Mouse (Mus musculus) megakaryocyte, adult 5-6 weeks (primary cell): Measurements from ENCODE around the gene Mb. TPM values are rescaled to one million over a fixed set of nuclear protein-coding genes. Genes with fewer than 3 reads are reported as not detected.

Experiments
- ATAC-seq: 2 replicates; pipeline ENCODE4 v1.8.0; 2016; ENCODE audit warnings: mild to moderate bottlenecking, inconsistent platforms; ENCODE audit not compliant: poor library complexity, severe bottlenecking
- total RNA-seq, 2 experiments: library from RNA; stranded (forward) in 1 of 2; stranded (reverse) in 1 of 2; fragments of 153-499, 151-499 nt in 1 of 2; fragments of 221-1000, 200-1000 nt in 1 of 2; gene quantifications; 2 replicates each; pipeline versions ENCODE4 v1.2.3 to v1.2.4; 2015 to 2017

Mb gene
- total RNA-seq, 2 experiments from 2014 or later: not detected

DNA sequence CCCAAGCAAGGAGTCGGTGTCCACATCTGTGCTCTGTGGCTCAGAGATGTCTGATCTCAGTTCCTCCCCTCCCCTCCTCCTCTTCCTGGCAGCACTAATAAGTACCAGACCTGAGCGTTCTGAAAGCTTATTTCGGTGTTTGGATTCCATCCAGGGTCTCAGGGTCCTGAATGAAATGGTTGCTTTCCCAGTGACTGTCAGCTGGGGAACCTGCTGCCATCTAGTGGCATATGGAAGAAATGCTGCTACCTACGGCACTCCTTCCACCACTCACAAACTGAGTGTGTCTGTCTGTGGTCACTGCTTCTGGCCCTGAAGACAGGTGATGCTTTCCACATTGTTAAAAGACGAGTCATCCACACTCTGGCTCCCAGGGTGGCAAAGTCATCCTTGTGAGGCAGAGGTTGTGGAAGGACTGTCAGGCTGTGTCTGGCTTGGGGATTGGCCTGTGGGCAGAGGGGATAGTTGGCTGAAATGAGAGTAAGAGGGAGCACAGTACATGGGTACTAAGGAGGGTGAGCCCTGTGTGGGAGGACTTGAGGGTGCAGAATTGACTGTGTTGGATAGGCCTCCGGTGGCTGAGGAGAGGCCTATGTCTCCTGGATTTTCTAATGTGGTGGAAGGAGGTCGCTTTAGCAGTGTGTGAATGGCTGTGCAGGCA, 21.0 kb downstream of the Mb start:
- ATAC-seq: peak; percentile 35; the same call in 1 of the 2 replicates

DNA sequence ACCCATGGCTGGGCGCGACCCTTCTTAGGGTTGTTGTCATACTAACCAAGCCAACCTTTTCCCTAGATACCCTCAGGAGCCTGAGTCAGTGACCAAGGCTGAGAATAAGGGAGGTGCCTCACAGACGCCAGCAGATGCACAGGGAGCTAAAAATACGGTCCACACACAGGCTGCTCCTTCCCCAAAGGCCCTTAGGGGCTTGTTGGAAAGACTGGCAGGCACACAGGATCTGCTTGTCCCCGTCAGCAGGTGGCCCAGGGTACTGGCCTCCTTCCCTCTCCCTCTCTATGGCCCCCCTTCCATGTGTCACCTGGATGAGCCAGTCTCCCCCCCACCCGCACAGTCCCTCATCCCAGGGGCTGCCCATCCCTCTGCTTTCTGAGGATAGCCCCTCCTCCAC, 22.8 kb downstream of the Mb start:
- ATAC-seq: no peak

DNA sequence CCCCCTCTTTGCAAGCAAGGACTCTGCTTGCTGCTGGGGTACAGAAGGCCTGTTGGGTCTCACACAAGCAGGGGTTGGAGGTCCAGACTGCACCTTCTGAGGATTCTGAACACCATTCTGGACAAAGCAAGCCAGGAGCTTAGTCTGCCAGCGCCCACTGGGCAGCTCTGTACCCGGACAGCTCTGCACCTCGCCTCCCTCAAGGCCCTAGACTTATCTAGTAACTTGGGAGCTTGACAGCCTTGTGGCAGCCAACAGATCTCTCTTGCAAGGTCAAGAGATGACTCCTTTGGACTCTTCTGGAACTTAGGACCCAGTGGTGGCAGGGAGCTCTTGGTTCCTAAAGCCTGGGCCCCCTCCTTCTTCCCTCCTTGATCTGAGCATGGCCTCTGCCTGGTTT, 23.4 kb downstream of the Mb start:
- ATAC-seq: no peak

DNA sequence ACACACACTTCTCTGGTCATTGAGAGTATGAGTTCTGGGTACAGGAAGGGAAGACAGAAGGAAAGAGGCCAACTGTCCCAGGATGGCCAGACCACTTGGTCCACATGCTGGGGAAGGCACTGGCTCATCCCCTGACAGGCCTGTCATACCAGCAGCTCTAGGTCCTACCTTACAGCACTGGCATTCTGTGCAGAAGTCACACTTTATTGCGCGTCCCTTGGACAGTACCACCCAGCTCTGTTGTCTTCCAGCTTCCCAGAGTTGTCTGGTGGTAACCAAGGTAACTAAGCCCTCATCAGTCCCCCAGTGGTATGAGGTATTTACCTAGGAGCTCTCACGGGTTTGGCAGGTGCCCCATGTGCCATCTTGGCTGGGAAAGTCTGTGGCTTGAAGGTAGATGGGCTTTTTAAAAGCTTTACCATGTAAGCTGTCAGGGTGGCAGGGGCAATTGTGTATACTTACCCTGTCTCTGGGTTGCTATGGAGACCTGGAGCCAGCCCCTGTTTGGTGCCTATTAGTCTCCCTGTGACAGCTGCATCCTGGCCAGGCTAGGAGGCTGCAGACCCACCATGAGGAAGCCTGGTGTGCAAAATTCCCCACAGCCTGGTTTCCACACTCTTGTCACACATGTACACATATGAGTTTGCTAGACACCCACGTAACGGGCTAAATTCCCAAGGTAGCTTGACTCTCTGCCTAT, 24.4 kb downstream of the Mb start:
- ATAC-seq: no peak

DNA sequence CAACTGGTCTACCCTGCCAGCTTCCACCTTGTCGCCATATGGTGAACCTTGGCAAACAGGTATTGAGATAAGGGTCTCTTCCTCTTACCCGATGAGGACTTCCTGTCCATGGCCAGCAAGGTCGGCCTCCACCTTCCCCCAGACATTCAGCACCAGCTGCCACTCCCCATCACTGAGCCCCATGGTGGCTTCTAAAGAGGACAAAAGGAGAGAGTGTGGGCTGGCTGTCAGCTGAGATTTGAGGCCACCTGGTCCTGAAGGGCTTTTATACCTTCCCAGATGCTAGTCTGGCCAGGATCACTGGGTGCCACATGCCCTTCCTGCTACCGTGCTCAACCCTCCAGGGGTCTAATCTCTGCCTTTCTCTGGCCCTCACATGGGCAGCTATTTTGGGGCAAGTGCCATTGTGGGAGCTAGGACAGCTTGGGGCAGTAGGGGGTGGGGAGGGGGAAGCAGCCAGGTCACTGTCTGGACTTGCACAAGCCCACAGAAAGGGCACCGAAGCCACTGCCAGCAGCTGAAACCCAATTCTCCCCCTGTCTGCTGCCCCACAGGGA, 28.0 kb downstream of the Mb start:
- no peak for ATAC-seq

GRCm38 (mm10) chr15:77021851-77022250, 28.6 kb downstream of the Mb start:
- no peak for ATAC-seq

DNA sequence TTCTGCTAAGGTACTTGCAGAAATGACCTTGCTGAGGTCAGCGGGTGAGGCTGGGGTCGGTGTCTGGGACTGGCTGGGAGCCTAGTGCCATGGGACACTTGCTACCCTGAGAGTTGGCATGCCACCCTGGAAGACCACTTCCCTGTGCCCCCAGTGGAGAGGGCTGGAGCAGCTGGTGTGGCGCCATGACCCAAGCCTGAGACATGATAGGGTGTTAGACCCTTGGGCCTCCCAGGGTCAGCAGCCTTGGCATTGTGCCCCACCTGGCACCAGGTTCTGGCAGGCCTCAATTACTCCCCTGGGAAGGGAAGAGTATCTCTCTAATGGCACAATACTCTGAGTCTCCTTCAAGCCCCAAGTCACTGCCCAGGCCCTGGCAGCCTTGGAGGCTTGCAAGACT, 29.4 kb downstream of the Mb start:
- no peak for ATAC-seq

GRCm38 (mm10) chr15:77020136-77020535, 30.3 kb downstream of the Mb start:
- no peak for ATAC-seq

DNA sequence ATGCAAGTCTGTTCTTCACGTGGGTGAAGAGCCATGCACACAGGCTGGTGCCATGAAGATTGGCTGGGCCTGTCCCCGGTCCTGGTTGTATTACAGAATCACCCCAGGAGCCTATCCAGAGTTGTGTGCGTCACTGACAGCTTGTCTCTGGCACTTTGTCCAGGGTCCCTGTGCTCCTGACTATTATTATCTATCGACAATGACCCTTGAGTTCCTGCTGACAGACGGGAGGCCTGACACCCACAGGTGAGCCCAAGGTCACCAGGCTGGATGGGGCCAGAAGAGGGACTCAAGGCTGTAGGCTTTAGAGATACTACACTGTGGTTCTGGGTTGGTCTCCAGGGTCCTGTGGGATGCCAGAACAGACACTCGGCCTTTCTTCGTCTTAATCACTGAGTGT, 30.9 kb downstream of the Mb start:
- ATAC-seq: no peak

DNA sequence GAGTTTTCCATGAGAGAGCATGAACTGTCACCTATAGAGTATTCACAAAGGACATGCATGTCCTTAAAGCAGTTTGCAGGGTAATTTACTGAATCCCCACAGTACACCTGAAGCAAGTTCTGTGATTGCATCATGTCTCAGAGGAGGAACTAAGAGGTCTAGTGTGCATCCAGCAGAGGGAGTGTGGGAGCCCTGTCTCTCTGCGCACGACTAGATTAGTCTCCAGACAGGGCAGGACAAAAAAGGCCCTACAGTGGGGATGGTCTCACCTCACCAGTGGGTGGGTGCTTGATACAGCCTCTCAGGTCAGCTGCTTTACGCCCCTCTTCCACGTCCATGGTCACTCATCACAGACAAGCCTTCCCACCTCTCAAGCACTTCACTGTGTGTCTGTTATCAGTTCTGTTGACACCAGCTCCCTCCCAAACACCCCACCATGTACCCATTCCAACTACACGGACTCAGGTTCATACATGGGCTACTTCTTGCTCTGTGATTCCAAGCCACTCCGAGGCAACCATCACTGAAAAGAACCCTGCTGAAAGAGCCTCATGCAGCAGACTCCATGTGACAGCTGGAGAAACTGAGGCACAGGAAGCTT, 31.6 kb downstream of the Mb start:
- ATAC-seq: no peak

- no peak for ATAC-seq
Observed at GRCm38 (mm10) chr15:77017897-77018296, 32.6 kb downstream of the Mb start.

DNA sequence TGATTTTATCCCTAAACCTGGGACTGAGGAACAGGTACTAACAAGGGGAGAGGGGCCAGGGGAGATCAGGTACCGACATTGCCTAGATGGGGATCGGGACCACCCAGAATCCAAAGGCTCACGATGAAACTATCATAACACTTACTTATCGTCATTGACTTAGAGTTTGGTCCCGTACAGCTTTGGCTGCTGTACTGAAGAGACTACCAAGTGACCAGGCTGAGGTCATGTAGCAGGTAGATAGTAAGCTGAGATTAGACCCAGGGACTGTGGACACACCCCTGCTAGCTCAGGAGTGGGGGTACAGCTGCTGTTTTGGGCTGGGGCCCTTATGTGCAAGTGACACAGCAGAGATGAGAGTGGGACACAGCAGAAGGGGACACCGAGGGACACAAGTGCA, 34.0 kb downstream of the Mb start:
- no peak for ATAC-seq

DNA sequence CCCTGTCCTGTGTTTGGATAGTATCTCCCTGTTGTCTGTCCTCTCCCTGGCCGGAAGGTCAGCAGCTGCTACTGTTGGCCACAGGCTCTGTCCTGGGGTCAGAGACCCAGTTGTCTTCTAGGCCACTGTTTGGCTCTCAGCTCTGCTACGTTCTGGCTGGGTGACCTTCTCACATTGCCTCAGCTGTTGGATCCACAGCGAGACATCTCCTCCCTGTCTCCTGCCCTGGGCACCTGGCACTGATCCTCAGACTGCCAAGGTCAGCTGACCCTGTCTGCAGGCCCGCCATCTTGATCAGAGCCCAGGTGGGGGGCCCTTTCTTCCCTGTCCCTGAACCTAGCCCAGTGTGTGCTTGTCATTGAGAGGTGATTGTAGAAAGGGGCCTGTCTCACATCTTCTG, 35.5 kb downstream of the Mb start:
- ATAC-seq: no peak

DNA sequence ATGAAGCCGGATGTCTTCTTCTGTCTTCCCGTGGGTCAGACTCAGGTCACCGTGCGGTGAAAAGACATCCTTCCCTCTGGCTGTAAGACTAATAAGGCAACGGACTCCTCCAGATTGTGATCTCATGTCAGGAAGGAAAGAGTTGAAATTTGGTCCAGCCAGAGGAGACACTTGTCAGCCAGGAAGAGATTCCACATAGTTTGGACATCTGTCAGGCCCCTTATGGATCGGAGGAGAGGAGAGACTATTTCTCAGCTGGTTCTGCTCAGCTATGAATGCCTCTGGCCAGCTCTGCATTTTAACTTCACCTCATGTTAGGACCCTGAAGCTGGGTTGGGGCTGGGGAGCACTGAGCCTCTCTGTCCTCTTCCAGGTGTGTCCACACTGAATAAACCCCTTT, 36.0 kb downstream of the Mb start:
- no peak for ATAC-seq

DNA sequence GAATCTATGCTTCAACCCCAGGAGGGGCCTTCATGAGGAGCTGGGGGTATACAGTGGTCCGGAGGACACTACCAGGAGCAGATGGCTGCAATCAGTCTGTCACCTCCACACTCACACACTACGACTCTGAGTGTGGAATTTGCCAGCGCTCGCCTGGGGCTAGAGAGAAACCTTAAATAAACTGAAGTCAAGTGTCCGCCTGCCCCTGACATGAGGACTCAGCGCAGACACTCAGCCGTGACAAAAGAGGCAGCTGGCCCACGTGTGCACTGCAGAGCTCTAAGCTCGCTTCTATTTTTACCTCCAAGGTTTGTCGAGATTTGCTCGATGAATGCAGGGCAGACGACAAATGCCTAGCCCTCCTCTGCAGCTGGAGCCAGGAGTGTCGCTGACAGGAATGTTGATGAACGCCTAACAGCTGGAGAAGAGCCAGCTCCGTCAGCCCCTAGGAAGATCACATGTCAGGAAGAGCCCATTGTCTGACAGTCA, 36.7 kb downstream of the Mb start:
- ATAC-seq: no peak

GRCm38 (mm10) chr15:77008851-77009250, 41.6 kb downstream of the Mb start:
- no peak for ATAC-seq

DNA sequence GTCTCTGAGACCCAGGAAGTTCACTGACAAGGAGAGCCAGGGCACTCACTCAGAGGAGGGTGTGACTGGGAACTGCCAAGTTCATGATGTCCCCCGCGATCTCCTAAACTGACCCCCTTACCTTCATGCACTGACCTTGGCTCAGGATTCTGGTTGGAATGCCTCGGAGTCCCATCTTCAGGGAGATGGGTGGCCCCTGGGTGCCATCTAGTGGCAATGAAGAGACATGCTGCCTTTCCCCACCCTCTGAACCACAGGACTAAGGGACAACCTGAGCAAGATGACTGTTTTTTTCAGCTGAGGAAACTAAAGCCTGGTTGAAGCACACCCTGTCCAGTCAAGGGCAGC, 46.6 kb downstream of the Mb start:
- ATAC-seq: no peak

GRCm38 (mm10) chr15:77003173-77003867, 47.1 kb downstream of the Mb start:
- ATAC-seq: no peak

DNA sequence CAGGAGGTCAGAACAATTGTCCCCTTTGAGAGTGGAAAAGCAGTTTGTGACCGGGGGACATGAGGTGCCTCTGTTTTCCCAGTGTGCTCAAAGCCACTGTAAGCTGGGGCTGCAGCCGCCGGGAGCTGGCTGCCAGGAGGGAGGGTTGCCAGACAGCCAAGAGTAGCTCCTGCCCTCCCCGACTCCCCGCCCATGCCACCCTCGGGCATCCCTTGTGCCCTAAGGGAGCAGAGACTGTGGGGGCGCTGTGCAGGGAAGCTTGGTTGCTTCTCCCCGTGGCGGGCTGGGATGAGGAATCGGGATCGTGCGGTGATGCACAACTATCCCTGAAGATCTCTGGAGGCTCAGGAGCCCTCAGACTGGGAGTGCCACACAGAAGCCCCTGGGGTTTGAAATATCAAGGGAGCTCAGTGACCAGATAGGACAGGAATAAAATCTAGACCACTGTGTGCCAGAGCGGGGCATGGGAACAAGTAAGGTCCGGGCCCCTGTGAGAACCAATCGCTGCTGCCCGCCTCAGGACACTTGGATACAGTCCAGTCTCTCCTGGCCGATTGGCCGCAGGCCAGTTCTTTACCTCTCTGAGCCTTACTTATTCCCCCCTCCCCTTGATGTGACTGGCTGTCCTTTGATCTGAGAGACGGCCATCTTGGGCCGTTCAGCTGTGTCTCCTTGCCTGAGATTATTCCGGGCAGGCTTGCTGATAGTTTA, 51.4 kb downstream of the Mb start:
- no peak for ATAC-seq

DNA sequence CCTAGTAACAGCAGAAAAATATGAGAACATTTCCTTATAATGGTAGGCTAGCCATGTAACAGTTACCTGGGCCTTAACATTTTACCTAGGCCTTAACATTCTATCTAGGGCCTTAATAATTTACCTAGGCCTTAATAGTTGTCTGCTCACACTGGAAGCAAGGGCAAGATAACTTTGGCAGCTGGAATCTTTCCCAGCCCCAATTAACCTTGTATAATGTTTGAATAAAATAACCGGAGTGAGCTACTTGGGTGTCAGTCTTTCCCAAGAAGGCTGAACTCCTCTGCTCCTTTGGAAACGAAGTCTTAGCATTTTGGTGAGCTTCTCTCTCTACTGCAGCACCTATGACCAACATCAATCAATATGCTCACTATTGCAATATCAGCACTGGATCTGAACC, 52.4 kb downstream of the Mb start:
- no peak for ATAC-seq

DNA sequence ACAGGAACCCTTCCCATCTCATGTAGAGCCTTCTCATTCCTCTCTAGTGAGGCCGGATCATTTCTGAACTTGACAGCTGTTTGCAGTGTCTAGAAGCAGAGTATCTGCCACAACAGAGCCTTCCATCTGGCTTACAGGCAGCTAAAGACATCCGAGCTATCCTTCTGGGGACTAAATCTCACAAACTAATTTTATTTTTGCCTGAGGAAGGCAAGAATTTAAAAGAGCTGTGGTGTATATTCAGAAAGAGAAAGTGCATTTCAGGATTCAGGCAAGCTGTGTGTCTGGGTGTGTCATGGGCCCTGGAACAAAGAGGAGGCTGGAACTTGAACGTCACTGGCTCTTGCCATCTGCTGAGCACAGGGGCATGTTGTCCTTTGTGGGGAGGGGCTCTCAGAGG, 56.1 kb downstream of the Mb start:
- ATAC-seq: no peak
